Mouse (Mus musculus): ENCODE measurements around the gene Musk. TPM values are rescaled to one million over a fixed set of nuclear protein-coding genes. Genes with fewer than 3 reads are reported as not detected.

Gene Musk
- total RNA-seq, 2 experiments from 2014 or later: 1.3 to 1.6 TPM

GRCm38 (mm10) chr4:58401973-58402501 is 116.3 kb downstream of the Musk start:
- intact Hi-C loops (cut with DNase I): no loop called here
- DNase-seq: peak; percentile 17

- no peak for DNase-seq
- intact Hi-C loops (cut with DNase I): no loop called here
Measured at GRCm38 (mm10) chr4:58413188-58414185, 127.7 kb downstream of the Musk start.

- no peak for DNase-seq
- intact Hi-C loops (cut with DNase I): no loop called here
Measured at GRCm38 (mm10) chr4:58415537-58415936, 129.8 kb downstream of the Musk start.

GRCm38 (mm10) chr4:58417319-58417718 is 131.6 kb downstream of the Musk start:
- DNase-seq: no peak
- intact Hi-C loops (cut with DNase I): no loop called here

GRCm38 (mm10) chr4:58419225-58419624 is 133.5 kb downstream of the Musk start:
- no peak for DNase-seq
- intact Hi-C loops (cut with DNase I): no loop called here

- intact Hi-C loops (cut with DNase I): no loop called here
- DNase-seq: no peak
Measured at GRCm38 (mm10) chr4:58423276-58423930, 137.6 kb downstream of the Musk start.

Other genes with a start within 250 kb of the Musk start
- 1 to 10 TPM; 2.4 to 2.6 TPM for gene Svep1, start 79.1 kb upstream of the Musk start, total RNA-seq (2021)

Measured in left cerebral cortex, postnatal 4 days (tissue).